Mouse (Mus musculus) heart, postnatal 14 days (tissue): ENCODE measurements around the gene Glg1. TPM values are rescaled to one million over a fixed set of nuclear protein-coding genes. Genes with fewer than 3 reads are reported as not detected.
A peak's percentile ranks its signal among the peaks of the same experiment; 100 is the strongest.
"Not testable (repeated sequence)": the region's sequence is repeated elsewhere in the genome, so short reads cannot be mapped to it uniquely, and the experiment has no call there.

Source experiments
- DNase-seq, 2 experiments: peaks; one replicate each; pipeline ENCODE4 v3.0.0; 2021 to 2022
- intact Hi-C: fragments of 180-260 bp; cut with DNase I; formaldehyde crosslinking; loops from one replicate; pipeline ENCODE4 v1.15.1; 2025
- total RNA-seq, 2 experiments: library from RNA; stranded (reverse); gene quantifications; 2 replicates each; pipeline ENCODE4 v1.2.3; 2021

Glg1 gene
- total RNA-seq, 2 experiments from 2014 or later = 108 to 109 TPM

GRCm38 (mm10) chr8:111259408-111259741 is 359 bp upstream of the Glg1 start:
- DNase-seq = no peak
- intact Hi-C loops = loop anchor here (5.0 to 10.0 kb wide), 3 partner anchors 55 to 308 kb away; no protein-coding TSS in a partner anchor

GRCm38 (mm10) chr8:111258010-111258630 is 896 bp downstream of the Glg1 start:
- no peak for DNase-seq
- intact Hi-C loops = loop anchor here (5.0 to 10.0 kb wide), 3 partner anchors 53 to 309 kb away; no protein-coding TSS in a partner anchor

DNA sequence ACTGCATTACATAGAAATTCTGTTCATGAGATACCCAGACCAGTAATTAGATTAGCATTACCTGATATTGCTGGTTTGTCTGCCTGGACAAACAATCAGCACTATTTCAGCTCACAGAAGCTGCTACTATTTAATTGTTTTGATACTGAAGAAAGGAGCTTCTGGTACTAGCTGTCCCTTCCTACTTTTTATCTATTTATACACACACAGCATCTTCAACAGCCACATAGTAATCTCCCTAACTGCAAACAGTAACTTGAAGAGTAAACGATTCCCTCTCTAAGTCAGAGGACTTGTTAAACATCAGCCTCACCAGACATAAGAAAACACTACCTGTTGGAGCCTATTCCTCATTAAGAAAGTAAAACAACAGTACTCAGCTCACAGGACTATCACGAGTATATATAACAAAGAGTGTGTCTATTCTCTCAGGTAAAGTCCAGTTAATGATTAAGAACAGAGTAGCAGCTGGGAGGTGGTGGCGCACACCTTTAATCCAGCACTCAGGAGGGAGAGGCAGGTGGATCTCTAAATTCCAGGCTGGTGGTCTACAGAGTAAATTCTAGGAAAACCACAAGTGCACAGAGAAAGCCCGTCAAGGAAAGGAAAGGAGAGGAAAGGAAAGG is 6.4 kb downstream of the Glg1 start:
- intact Hi-C loops = loop anchor here (10.0 kb wide), 1 partner anchor 48 kb away; no protein-coding TSS in a partner anchor

DNA sequence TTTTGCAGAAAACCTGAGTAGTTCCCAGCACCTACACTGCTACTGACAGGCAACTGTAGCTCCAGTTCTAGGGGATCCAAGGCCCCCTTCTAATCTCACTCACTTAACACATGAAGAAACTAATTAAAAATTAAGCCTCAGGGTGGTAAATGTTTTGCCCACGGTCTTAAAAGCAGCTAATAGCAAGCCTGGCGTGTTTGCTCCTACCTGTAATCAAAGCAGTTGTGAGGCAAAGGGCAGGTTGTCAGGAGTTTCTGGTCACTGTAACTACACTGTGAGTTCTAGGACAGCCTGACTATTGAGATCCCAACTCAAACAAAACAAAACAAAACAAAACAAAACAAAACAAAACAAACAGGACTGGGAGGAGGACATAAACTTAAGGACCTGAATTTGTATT is 8.9 kb downstream of the Glg1 start:
- no peak for DNase-seq
- intact Hi-C loops = loop anchor here (10.0 kb wide), 1 partner anchor 45 kb away; no protein-coding TSS in a partner anchor

More for the DNA sequence above, 6.4 kb downstream of the Glg1 start:
- DNase-seq = no peak

DNA sequence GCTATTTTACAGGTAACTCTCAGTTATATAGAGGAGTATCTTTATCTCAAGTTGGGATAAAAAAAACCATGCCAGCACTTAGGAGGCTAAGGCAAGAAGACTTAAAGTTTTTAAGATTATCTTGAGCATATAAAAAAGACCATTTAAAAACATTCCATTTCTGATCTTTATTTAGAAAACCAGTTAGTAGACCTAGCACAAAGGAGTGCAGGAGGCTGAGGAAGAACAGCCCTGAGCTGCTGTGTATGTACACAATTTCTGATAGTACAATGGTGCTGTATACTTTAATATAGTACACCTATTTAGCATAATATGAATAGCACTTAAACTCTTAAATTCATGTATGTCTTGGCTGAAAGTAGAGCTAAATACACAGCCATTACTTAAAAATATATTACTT is 10.9 kb downstream of the Glg1 start:
- intact Hi-C loops = no loop called here
- DNase-seq = no peak

DNA sequence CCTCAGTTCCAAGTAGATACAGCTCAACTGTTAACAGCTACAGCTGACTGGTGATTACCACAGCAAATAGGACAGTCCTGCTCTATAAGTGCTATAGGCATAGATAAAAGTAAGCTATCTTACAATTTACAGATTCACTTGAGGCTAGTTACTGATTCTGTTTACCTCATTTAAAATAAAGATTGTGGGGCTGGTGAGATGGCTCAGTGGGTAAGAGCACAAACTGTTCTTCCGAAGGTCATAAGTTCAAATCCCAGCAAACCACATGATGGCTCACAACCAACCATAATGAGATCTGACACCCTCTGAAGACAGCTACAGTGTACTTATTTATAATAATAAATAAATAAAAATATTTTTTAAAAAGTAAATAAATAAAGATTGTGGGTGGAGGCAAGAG is 12.2 kb downstream of the Glg1 start:
- intact Hi-C loops, DNase-seq: not testable (repeated sequence)

DNA sequence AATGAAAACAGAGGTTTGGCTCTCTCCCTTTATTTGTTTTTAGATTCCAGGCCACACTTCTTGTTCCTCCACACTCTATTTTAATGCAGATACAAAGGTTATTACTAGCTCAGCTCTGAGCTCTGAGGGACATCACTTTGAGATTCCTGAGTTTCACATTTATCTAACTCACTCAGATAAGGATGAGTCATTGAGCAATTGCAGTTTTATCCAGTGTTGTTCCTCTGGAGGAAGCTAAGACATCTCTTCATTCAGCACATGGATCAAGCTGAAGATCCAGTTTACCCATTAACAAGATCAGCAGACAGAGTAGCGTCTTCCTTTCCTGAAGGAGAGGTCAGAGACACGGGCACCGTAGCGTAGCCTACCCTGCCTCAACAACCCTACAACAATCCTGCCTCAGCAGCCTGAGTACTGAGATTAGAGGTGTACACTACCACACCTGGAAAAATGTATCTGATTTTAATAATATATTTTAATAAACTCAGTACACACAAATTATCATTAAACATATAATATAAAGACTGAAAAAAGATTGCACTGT is 12.7 kb downstream of the Glg1 start:
- intact Hi-C loops = no loop called here
- DNase-seq = no peak

- no peak for DNase-seq
- intact Hi-C loops = no loop called here
Observed at GRCm38 (mm10) chr8:111237301-111237700, 21.7 kb downstream of the Glg1 start.

GRCm38 (mm10) chr8:111233730-111234129 is 25.3 kb downstream of the Glg1 start:
- intact Hi-C loops = no loop called here
- DNase-seq = no peak

DNA sequence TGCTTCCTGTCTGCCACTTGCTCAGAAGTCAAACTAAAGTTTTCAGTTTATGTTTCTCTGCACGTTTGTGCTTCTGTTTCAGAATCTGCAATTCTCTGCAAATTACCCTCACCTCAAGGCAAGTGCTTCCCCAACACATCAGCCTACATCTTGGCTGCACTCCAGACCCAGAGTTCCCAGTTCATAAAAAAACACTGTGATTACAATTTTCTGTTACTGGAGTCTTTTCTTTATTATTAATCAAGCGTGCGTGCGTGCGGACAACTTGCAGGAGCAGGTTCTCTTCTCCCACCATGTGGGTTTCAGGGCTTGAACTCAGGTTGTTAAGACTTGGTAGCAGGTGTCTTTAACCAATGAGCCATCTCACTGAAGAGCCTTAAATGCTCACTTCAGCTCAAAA is 34.9 kb downstream of the Glg1 start:
- intact Hi-C loops = no loop called here

DNA sequence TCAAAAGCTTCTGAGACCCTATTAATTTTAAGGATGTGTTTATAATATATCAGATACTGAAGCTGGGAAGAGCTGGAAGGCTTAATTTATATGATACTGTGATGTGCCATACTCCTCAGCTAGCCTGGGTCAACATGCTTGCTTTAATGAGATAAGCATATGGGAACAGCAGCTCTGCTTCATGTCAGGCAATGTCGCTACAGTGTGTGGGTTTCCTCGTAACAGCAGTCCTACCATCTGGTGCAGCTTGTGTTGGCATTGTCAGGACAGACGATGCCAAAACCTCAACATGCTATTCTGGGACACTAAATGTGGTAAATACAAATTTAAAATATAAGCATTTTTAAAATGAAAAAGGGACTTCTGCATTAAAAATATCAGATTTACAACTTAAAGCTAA is 40.9 kb downstream of the Glg1 start:
- intact Hi-C loops = no loop called here
- DNase-seq = no peak

More for the DNA sequence above, 34.9 kb downstream of the Glg1 start:
- peak; percentile 11 to 12 for DNase-seq

GRCm38 (mm10) chr8:111213406-111213805 is 45.6 kb downstream of the Glg1 start:
- no peak for DNase-seq
- intact Hi-C loops = no loop called here

GRCm38 (mm10) chr8:111211180-111211579 is 47.8 kb downstream of the Glg1 start:
- intact Hi-C loops = no loop called here
- no peak for DNase-seq

DNA sequence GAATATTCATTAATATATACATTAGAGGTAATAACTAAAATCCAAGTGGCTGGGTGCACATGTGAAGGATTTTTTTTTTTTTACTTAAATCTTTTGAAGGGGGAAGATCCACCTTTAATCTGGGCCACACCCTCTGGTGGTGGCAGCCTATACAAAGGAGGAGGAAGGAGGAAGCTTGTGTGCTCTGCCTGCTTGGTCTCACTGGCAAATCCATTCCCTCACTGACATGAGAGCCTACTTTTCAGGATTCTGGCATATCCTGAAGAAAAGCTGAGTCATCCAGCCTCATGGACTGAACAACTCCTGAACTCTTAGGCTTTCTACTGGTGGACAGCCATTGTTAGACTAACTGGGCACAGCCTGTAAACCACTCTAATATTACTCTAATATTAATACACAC is 49.1 kb downstream of the Glg1 start:
- intact Hi-C loops = loop anchor here (10.0 kb wide), 1 partner anchor 45 kb away; the partner anchor contains the start of gene Glg1
- no peak for DNase-seq

DNA sequence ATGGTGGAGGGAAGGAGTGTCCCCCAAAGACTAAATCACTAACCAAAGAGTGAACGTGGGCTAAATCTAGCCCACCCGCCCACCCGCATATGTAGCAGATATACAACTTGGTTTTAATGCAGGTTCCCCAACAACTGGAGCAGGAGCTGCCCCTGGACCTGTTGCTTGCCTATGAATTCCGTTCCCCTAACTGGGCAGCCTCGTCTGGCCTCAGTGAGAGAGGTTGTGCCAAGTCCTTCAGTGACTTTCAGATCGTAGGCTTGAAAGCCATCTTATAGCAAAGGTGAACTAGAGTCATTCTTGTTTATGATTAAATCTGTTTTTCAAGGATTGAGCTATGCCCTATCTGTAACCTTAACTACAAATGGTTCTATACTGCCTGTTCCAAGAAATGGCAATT is 52.7 kb downstream of the Glg1 start:
- intact Hi-C loops = loop anchor here (10.0 kb wide), 1 partner anchor 48 kb away; the partner anchor contains the start of gene Glg1
- DNase-seq = peak in 1 of 2 experiments; percentile 15

- intact Hi-C loops = loop anchor here (10.0 kb wide), 1 partner anchor 50 kb away; the partner anchor contains the start of gene Glg1
- DNase-seq = no peak
Observed at GRCm38 (mm10) chr8:111205033-111205432, 54.0 kb downstream of the Glg1 start.

- intact Hi-C loops = loop anchor here (10.0 kb wide), 1 partner anchor 51 kb away; the partner anchor contains the start of gene Glg1
- no peak for DNase-seq
Observed at GRCm38 (mm10) chr8:111203341-111203740, 55.7 kb downstream of the Glg1 start.

- intact Hi-C loops = no loop called here
- no peak for DNase-seq
Observed at GRCm38 (mm10) chr8:111197966-111198365, 61.0 kb downstream of the Glg1 start.

DNA sequence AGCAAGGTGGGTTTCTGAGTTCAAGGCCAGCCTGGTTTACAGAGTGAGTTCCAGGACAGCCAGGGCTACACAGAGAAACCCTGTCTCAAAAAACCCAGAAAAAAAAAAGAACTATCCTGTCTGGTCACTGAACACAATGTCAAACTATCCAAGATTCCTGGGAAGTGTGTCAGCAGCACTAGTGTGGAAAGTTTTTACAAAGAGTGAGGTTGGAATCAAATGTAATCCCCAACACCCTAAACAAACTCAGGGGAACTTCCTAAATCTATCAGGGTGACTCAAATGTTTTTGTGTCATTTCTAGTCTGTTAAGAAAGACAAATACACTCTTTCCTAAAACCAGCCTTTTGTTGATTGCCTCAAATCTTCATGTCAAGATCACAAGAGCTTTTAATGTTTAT is 62.8 kb downstream of the Glg1 start:
- DNase-seq = no peak
- intact Hi-C loops = no loop called here

GRCm38 (mm10) chr8:111188594-111189211 is 70.3 kb downstream of the Glg1 start:
- DNase-seq = no peak
- intact Hi-C loops = no loop called here

- intact Hi-C loops = no loop called here
Observed at GRCm38 (mm10) chr8:111187470-111187869, 71.5 kb downstream of the Glg1 start.

More at GRCm38 (mm10) chr8:111187470-111187869, 71.5 kb downstream of the Glg1 start:
- DNase-seq = no peak
